Mouse (Mus musculus) bone marrow, adult 2 months (tissue): ENCODE results near the gene Iqck.

Source experiments
- CTCF ChIP-seq: fragments of 200-500 bp; IDR thresholded peaks from 2 replicates; pipeline ENCODE4 v1.5.1; 2011; ENCODE audit warnings: low read length, control low read depth; ENCODE audit not compliant: control insufficient read depth, insufficient read depth
- POLR2A ChIP-seq: fragments of 200-500 bp; IDR thresholded peaks from 2 replicates; pipeline ENCODE4 v1.6.1; 2011; ENCODE audit warnings: low read depth, mild to moderate bottlenecking, control low read depth, low read length, borderline replicate concordance; ENCODE audit not compliant: control insufficient read depth

- TF ChIP-seq CTCF = no peak
- no peak for TF ChIP-seq POLR2A
Observed at GRCm38 (mm10) chr7:118911170-118911569, 55.6 kb downstream of the Iqck start.
